Mouse (Mus musculus): ENCODE data around the gene Arhgef10l. TPM values are rescaled to one million over a fixed set of nuclear protein-coding genes. Genes with fewer than 3 reads are reported as not detected.
A peak's percentile ranks its signal among the peaks of the same experiment; 100 is the strongest.

The Arhgef10l gene
- polyA plus RNA-seq, 1 experiment from 2014 or later, result 18.4 TPM

DNA sequence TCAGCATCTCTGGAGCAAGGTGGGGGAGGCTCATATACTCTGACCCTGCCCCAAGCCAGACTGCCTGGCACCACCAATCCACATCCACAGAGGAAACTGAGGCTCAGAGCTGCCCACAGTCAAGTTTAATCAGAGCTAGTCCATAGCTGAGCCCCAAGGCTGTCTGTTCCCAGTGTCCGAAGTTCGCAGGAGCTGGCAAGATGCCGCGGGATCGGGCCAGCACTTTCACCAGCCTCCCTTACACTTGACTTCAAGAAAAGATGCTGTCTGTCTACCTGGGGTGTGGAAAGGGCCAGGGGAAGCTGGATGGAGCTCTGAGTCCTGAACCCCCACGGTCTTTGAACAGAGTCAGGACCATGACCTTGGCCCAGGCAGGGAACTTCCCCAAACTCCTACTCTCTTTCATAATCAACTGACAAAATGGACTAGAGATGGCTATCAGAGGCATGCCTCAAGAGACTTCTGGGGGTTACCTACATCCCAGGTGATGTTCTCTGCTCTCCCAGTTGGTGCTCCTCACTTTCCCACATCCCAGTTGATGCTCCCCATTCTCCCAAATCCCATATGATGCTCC lies 34.4 kb downstream of the Arhgef10l start:
- H3K9ac ChIP-seq (ENCODE audit: low read length), result no peak overlapping the region
- 72% methylated on average over 6 of the region's 6 CpGs for whole genome bisulfite sequencing
- no peak overlapping the region for H3K4me3 ChIP-seq (replicated peaks; ENCODE audit: low read length)
- H3K4me2 ChIP-seq (ENCODE audit: low read depth, low read length), result no peak overlapping the region
- H3K27ac ChIP-seq (ENCODE audit: low read length), result peak overlapping the region; percentile 35
- H3K4me1 ChIP-seq (ENCODE audit: control insufficient read depth, insufficient read depth, low read length), result peaks cover 19% of the 10 kb centered on the region
- no peaks in the 10 kb centered on the region for H3K27me3 ChIP-seq (ENCODE audit: control insufficient read depth, insufficient read depth, low read length)
- no peak for ATAC-seq (ENCODE audit: insufficient read depth, low FRiP score)
- no peaks in the 10 kb centered on the region for H3K9me3 ChIP-seq (replicated peaks; ENCODE audit: control insufficient read depth, low read length)
- no peaks in the 10 kb centered on the region for H3K36me3 ChIP-seq (ENCODE audit: control insufficient read depth, insufficient read depth, low read length)

DNA sequence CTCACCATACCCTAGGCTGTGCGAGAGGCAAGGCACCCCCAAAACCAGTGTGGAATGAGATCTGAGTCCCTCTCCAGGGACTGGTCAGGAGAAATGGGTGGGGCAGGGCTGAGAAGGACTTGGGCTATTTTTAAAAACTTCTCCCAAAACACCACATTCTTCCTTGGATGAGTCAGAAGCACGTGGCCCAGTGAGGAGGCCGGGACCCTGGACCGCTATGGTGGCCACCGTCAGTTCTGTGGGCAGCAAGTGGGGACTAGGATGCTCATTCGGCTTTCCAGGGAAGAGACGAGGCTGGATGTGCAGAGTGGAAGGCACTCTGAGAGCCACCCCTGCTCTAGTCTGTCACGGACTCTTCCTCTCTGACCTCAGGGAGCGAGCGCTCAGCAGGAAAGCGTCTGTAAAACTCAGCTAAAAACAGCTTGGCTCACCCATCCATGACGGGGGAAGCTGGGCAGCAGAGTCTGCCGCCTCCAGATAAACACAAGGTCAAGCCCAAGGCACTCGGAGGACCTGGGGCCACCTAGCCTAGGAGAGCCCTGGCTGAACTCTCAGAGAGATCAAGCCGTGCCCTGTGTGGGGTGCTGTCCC lies 35.1 kb downstream of the Arhgef10l start:
- H3K4me1 ChIP-seq (ENCODE audit: control insufficient read depth, insufficient read depth, low read length), result peaks cover 21% of the 10 kb centered on the region
- peak overlapping the region; percentile 65 for H3K27ac ChIP-seq (ENCODE audit: low read length)
- 44% methylated on average over 15 of the region's 15 CpGs for WGBS
- no peak overlapping the region for H3K9ac ChIP-seq (ENCODE audit: low read length)
- H3K4me3 ChIP-seq (replicated peaks; ENCODE audit: low read length), result no peak overlapping the region
- H3K27me3 ChIP-seq (ENCODE audit: control insufficient read depth, insufficient read depth, low read length), result no peaks in the 10 kb centered on the region
- no peak overlapping the region for H3K4me2 ChIP-seq (ENCODE audit: low read depth, low read length)
- H3K9me3 ChIP-seq (replicated peaks; ENCODE audit: control insufficient read depth, low read length), result no peaks in the 10 kb centered on the region
- peak; percentile 47; the same call in 1 of the 2 replicates for ATAC-seq (ENCODE audit: insufficient read depth, low FRiP score)
- H3K36me3 ChIP-seq (ENCODE audit: control insufficient read depth, insufficient read depth, low read length), result no peaks in the 10 kb centered on the region

DNA sequence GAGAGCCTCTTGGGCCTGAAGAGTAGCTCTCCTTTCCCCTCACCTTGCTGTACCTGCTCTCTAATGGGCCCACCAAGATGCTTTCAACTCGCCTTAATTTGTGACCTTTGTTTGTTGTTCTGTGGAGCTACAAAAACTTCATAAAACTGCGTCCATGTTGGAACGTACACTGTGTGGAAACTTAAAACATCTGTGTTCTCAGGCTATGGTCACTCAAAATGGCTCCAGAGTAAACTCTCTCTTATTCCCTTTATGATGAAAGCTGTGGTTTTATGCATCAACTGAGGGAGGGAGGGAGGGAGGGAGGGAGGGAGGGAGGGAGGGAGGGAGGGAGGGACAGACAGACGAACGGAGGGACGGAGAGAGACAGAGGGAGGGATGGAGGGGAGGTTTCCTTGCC lies 35.7 kb downstream of the Arhgef10l start:
- no peaks in the 10 kb centered on the region for H3K36me3 ChIP-seq (ENCODE audit: control insufficient read depth, insufficient read depth, low read length)
- no peaks in the 10 kb centered on the region for H3K9me3 ChIP-seq (replicated peaks; ENCODE audit: control insufficient read depth, low read length)
- H3K4me2 ChIP-seq (ENCODE audit: low read depth, low read length), result no peak overlapping the region
- H3K4me1 ChIP-seq (ENCODE audit: control insufficient read depth, insufficient read depth, low read length), result peaks cover 27% of the 10 kb centered on the region
- WGBS, result 55% methylated on average over 6 of the region's 6 CpGs
- H3K9ac ChIP-seq (ENCODE audit: low read length), result no peak overlapping the region
- peak overlapping the region; percentile 65; the same call in 1 of the 2 replicates for H3K27ac ChIP-seq (ENCODE audit: low read length)
- no peaks in the 10 kb centered on the region for H3K27me3 ChIP-seq (ENCODE audit: control insufficient read depth, insufficient read depth, low read length)
- no peak overlapping the region for H3K4me3 ChIP-seq (replicated peaks; ENCODE audit: low read length)
- ATAC-seq (ENCODE audit: insufficient read depth, low FRiP score), result no peak

DNA sequence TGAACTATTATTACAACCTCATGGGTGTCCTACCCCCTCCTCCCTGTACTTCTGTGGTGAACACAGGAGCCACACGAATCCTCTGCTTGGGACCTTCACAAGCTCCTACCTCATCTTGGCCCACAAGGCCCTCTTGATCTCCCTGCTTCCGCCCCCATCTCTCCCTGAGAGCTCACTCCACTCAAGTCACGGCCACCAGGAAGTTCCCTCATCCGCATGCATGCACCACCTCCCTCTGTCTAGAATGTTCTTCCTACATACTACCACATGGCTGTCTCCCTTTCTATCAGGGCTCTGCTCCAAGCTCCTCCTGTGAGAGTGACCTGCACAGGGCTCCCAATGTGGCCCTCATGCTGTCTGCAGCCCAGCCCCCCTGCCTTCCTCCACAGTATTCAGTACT lies 36.8 kb downstream of the Arhgef10l start:
- Histone ChIP-seq H3K4me2 (ENCODE audit: low read depth, low read length) (no peak overlapping the region), H3K9ac (ENCODE audit: low read length) (no peak overlapping the region), H3K9me3 (replicated peaks; ENCODE audit: control insufficient read depth, low read length) (no peaks in the 10 kb centered on the region), H3K4me1 (ENCODE audit: control insufficient read depth, insufficient read depth, low read length) (peaks cover 36% of the 10 kb centered on the region), H3K27ac (ENCODE audit: low read length) (no peak overlapping the region; the same call in 1 of the 2 replicates), H3K27me3 (ENCODE audit: control insufficient read depth, insufficient read depth, low read length) (no peaks in the 10 kb centered on the region), H3K4me3 (replicated peaks; ENCODE audit: low read length) (no peak overlapping the region), H3K36me3 (ENCODE audit: control insufficient read depth, insufficient read depth, low read length) (no peaks in the 10 kb centered on the region)
- no peak for ATAC-seq (ENCODE audit: insufficient read depth, low FRiP score)
- WGBS, result 41% methylated on average over 4 of the region's 4 CpGs

DNA sequence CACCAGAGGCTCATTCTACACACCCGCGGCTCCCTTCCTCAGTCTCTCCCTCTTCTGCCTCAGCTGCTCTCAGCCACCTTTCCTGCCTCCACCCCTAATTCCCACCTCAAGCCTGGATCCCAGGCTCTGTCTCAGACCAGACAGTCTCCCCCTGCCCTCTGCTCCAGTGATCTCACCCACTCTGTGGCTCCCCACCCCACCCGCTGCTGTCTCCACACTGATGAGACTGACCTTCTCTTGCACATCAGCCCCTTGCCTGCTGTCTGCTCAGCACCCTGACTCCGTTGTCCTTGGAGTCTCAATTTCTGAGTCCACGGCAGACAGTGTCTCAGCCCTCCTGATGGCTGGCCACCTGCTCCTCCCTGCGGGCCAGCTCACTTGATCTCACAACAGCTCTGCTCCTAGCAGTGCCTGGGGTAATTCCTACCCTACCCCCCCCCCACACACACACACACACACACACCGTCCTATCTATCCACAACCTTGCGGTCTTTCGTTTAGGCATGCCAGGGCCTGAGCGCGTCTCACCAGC lies 37.3 kb downstream of the Arhgef10l start:
- Histone ChIP-seq H3K4me2 (ENCODE audit: low read depth, low read length) (no peak overlapping the region), H3K9ac (ENCODE audit: low read length) (no peak overlapping the region), H3K4me3 (replicated peaks; ENCODE audit: low read length) (no peak overlapping the region), H3K27me3 (ENCODE audit: control insufficient read depth, insufficient read depth, low read length) (no peaks in the 10 kb centered on the region), H3K36me3 (ENCODE audit: control insufficient read depth, insufficient read depth, low read length) (no peaks in the 10 kb centered on the region), H3K4me1 (ENCODE audit: control insufficient read depth, insufficient read depth, low read length) (peaks cover 41% of the 10 kb centered on the region), H3K27ac (ENCODE audit: low read length) (no peak overlapping the region), H3K9me3 (replicated peaks; ENCODE audit: control insufficient read depth, low read length) (no peaks in the 10 kb centered on the region)
- WGBS, result 61% methylated on average over 11 of the region's 11 CpGs
- no peak for ATAC-seq (ENCODE audit: insufficient read depth, low FRiP score)

DNA sequence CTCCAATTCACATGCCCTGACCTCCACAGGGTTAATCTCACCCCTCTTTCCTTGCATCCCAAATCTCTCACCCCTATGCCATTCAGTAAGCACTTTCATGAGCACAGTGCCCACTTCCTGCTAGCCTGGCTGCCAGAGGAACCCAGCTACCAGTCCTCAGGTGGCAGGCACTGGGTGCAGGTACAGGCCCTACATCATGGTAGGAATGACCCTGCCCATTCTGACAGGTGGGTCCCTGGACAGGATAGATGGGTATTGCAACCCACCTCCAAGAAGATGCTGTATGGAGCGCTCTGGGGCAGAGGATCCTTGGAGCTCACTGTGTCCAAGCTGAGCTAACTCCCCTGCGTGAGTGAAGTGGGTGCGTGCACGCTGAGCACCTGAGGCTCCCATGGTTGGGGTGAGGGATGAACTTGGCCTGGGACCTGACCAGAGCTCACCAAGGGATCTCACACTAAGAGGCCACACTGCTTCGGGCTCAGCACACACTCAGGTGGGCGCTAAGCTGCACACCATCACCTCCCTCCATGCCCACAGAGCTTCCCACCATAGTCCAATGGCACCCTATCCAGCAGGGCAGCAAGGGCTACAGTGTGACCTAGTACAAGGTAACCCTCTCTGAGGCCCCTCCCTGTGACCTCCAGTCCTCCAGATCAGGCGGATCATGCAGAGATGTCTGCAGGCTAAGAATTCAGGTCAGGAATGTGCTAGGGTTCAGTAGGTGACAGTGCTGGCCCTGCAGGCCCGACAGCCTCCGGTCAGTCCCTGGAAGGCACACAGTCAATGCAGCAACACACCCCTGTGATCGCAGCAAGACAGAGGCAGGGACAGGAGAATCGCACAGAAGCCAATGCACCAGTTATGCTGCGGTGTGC lies 39.9 kb downstream of the Arhgef10l start:
- no peak for ATAC-seq (ENCODE audit: insufficient read depth, low FRiP score)
- no peak overlapping the region; the same call in 1 of the 2 replicates for H3K9ac ChIP-seq (ENCODE audit: low read length)
- no peaks in the 10 kb centered on the region for H3K27me3 ChIP-seq (ENCODE audit: control insufficient read depth, insufficient read depth, low read length)
- H3K27ac ChIP-seq (ENCODE audit: low read length), result no peak overlapping the region
- H3K4me3 ChIP-seq (replicated peaks; ENCODE audit: low read length), result no peak overlapping the region
- WGBS, result 75% methylated on average over 12 of the region's 12 CpGs
- no peaks in the 10 kb centered on the region for H3K36me3 ChIP-seq (ENCODE audit: control insufficient read depth, insufficient read depth, low read length)
- no peaks in the 10 kb centered on the region for H3K9me3 ChIP-seq (replicated peaks; ENCODE audit: control insufficient read depth, low read length)
- H3K4me2 ChIP-seq (ENCODE audit: low read depth, low read length), result no peak overlapping the region
- H3K4me1 ChIP-seq (ENCODE audit: control insufficient read depth, insufficient read depth, low read length), result peaks cover 45% of the 10 kb centered on the region

DNA sequence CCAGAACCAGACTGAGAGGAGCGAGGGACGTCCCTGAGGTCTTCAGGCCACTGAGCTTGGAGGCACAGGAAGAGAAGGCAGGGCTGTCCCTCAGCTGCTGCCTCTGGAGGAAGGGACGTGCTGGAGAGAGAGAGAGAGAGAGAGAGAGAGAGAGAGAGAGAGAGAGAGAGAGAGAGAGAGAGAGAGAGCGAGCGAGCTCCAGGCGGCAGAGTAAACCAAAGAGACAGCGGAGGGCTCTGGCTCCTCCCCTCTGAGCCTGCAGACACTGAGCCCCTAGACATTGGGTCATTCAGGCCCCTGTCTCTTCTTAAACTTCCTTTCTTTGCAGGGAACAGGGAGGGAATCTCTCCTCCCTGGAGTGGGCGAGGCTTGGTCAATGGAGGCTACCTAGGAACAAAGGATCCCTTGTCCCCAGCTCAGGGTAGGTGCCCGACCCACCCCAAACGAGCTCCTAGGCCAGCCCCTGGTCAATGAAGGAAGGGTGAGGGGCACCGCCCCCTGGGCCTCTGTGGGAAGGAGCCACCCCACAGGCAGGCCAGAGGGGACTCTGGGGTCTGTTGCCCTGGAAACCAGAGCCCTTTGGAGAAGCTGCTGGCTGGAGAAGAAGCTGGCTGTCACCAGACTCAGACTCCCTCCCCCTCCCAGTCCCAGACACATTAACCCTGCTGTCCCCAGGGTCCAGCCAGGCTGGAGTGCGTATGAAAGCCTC lies 41.2 kb downstream of the Arhgef10l start:
- peak; percentile 85 for ATAC-seq (ENCODE audit: insufficient read depth, low FRiP score)
- Histone ChIP-seq H3K36me3 (ENCODE audit: control insufficient read depth, insufficient read depth, low read length) (no peaks in the 10 kb centered on the region), H3K9me3 (replicated peaks; ENCODE audit: control insufficient read depth, low read length) (no peaks in the 10 kb centered on the region), H3K27ac (ENCODE audit: low read length) (peak overlapping the region; percentile 92), H3K4me1 (ENCODE audit: control insufficient read depth, insufficient read depth, low read length) (peaks cover 42% of the 10 kb centered on the region), H3K9ac (ENCODE audit: low read length) (peak overlapping the region; percentile 67), H3K4me2 (ENCODE audit: low read depth, low read length) (peak overlapping the region; percentile 46), H3K27me3 (ENCODE audit: control insufficient read depth, insufficient read depth, low read length) (no peaks in the 10 kb centered on the region), H3K4me3 (replicated peaks; ENCODE audit: low read length) (0 out of 2 replicates have a peak overlapping the region, but pooled peaks have one; percentile 17)
- 9% methylated on average over 10 of the region's 12 CpGs for WGBS

DNA sequence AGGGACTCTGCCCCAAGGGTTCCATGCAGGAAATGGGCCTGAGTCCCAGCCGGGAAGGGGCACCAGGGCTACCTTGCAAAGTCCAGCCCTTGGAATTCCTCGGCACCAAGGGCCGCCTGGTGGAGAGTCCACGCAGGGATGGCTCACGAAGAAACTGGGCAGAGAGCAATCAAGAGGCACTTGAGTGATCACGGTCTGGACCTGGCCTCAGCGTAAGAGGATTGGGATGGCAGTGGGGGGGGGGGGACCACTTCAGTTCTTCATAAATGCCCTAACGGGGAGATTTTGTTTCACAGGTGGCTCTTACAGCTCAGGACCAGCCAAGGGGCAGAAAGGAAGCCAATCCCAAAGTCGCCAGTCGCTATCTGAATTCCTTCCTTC lies 41.7 kb downstream of the Arhgef10l start:
- H3K4me3 ChIP-seq (replicated peaks; ENCODE audit: low read length), result 0 out of 2 replicates have a peak overlapping the region, but pooled peaks have one; percentile 4
- H3K4me1 ChIP-seq (ENCODE audit: control insufficient read depth, insufficient read depth, low read length), result peaks cover 36% of the 10 kb centered on the region
- peak overlapping the region; percentile 46 for H3K4me2 ChIP-seq (ENCODE audit: low read depth, low read length)
- no peaks in the 10 kb centered on the region for H3K9me3 ChIP-seq (replicated peaks; ENCODE audit: control insufficient read depth, low read length)
- H3K9ac ChIP-seq (ENCODE audit: low read length), result peak overlapping the region; percentile 67
- H3K27me3 ChIP-seq (ENCODE audit: control insufficient read depth, insufficient read depth, low read length), result no peaks in the 10 kb centered on the region
- no peak for ATAC-seq (ENCODE audit: insufficient read depth, low FRiP score)
- peak overlapping the region; percentile 92 for H3K27ac ChIP-seq (ENCODE audit: low read length)
- no peaks in the 10 kb centered on the region for H3K36me3 ChIP-seq (ENCODE audit: control insufficient read depth, insufficient read depth, low read length)
- WGBS, result 16% methylated on average over 10 of the region's 10 CpGs

All from stomach, embryonic 16.5 days (tissue).